Mouse (Mus musculus) intestine, postnatal 0 days (tissue): ENCODE measurements at regions not wholly inside any gene's neighbourhood (a gene's known extent, or its start where the extent isn't known, plus 50 kb on each side); places are given as distances from the start of the nearest gene placed in this dataset.

ENCODE experiments used
- ATAC-seq: fragments of 200-750 bp; cut with Nextera tagmentation; 2 replicates; pipeline ENCODE4 v1.8.0; 2017; ENCODE audit warnings: mild to moderate bottlenecking, moderate TSS enrichment, moderate library complexity
- H3K27ac ChIP-seq: fragments of 300-500 bp; sonication (generic); 2 replicates; pipeline ENCODE4 v1.5.1; 2014; ENCODE audit warnings: mild to moderate bottlenecking, low read depth, low read length, moderate library complexity
- H3K27me3 ChIP-seq: fragments of 300-500 bp; sonication (generic); replicated peaks from 2 replicates; pipeline ENCODE4 v1.6.1; 2014; ENCODE audit warnings: low read length, mixed read lengths; ENCODE audit not compliant: control insufficient read depth, insufficient read depth
- H3K36me3 ChIP-seq: fragments of 300-500 bp; sonication (generic); 2 replicates; pipeline ENCODE4 v1.6.1; 2014; ENCODE audit warnings: mild to moderate bottlenecking, moderate library complexity; ENCODE audit not compliant: control insufficient read depth, insufficient read depth
- H3K4me1 ChIP-seq: fragments of 300-500 bp; sonication (generic); replicated peaks from 2 replicates; pipeline ENCODE4 v1.6.1; 2014; ENCODE audit warnings: antibody characterized with exemption, low read length, mixed read lengths; ENCODE audit not compliant: control insufficient read depth, insufficient read depth
- H3K4me2 ChIP-seq: fragments of 300-500 bp; sonication (generic); replicated peaks from 2 replicates; pipeline ENCODE4 v1.6.1; 2014; ENCODE audit warnings: low read depth, mild to moderate bottlenecking, moderate library complexity
- H3K4me3 ChIP-seq: fragments of 300-500 bp; sonication (generic); 2 replicates; pipeline ENCODE4 v1.5.1; 2014; ENCODE audit warnings: low read depth, low read length
- H3K9ac ChIP-seq: fragments of 300-500 bp; sonication (generic); 2 replicates; pipeline ENCODE4 v1.6.1; 2014; ENCODE audit warnings: mild to moderate bottlenecking, low read depth, low read length
- H3K9me3 ChIP-seq: fragments of 300-500 bp; sonication (generic); 2 replicates; pipeline ENCODE4 v1.6.1; 2016; ENCODE audit warnings: mixed run types; ENCODE audit not compliant: control insufficient read depth
- CTCF ChIP-seq: sonication (generic); IDR thresholded peaks from 2 replicates; pipeline ENCODE4 v1.5.1; 2016; ENCODE audit warnings: low read depth, mild to moderate bottlenecking, control low read depth, antibody characterized with exemption, moderate library complexity
- WGBS: fragments of 180-500 bp; shearing (Covaris S2); extraction: QIAGEN DNeasy Blood & Tissue Kit; methylation state at CpG from one replicate; pipeline ENCODE4 v1.1.7; 2014; 5-methylcytosine and 5-hydroxymethylcytosine counted together

DNA sequence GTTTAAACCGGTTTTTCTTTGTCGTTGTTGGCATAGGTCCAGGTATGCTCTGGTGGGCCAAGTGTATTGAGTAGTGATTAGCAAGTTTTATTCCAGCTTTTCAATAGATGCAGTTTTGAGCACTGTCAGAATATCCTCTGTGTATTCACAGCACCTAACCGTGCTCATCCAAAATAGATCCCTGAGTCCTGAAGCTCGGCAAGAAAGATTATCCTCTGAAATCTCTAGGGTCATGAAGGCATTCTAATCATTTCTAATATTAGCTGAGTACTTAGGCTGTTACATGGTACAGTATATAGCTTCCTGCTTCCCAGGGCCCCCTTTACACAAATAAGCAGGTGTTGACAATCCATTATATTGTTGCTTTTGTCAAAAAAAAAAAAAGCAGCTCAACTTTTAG lies 73.5 kb upstream of the Zic1 start:
- H3K27ac ChIP-seq, result no peak overlapping the region
- ATAC-seq, result no peak
- no peak for TF ChIP-seq CTCF
- H3K9ac ChIP-seq, result no peak overlapping the region
- H3K4me1 ChIP-seq, result no peaks in the 10 kb centered on the region
- no peak overlapping the region for H3K4me3 ChIP-seq
- no peaks in the 10 kb centered on the region for H3K9me3 ChIP-seq
- WGBS, result 74% methylated on average over 4 of the region's 4 CpGs
- no peak overlapping the region for H3K4me2 ChIP-seq
- no peaks in the 10 kb centered on the region for H3K27me3 ChIP-seq
- H3K36me3 ChIP-seq, result no peaks in the 10 kb centered on the region
